Mouse (Mus musculus) cerebellum, adult 18-20 months (tissue): ENCODE data around the gene Pgs1.

ENCODE experiments used
- DNase-seq, 2 experiments: peaks; one replicate each; pipeline ENCODE4 v3.0.0; 2021

Gene Pgs1

GRCm38 (mm10) chr11:117986126-117987031, at the start of gene Pgs1:
TSS of gene Pgs1 (plus strand) at chr11:117986292.
- peak; percentile 91 to 95 for DNase-seq

GRCm38 (mm10) chr11:117939004-117939730, 46.9 kb upstream of the Pgs1 start:
- no peak for DNase-seq

- peak; percentile 81 for DNase-seq
These were observed 46.3 kb upstream of the Pgs1 start for GRCm38 (mm10) chr11:117939741-117940285.

- DNase-seq, result no peak
These were observed 45.2 kb upstream of the Pgs1 start for GRCm38 (mm10) chr11:117940881-117941280.

GRCm38 (mm10) chr11:117941325-117941834, 44.7 kb upstream of the Pgs1 start:
- no peak for DNase-seq

- DNase-seq, result no peak
These were observed 44.2 kb upstream of the Pgs1 start for GRCm38 (mm10) chr11:117941848-117942247.

- no peak for DNase-seq
These were observed 39.7 kb upstream of the Pgs1 start for GRCm38 (mm10) chr11:117946195-117946979.

GRCm38 (mm10) chr11:117946996-117947419, 39.1 kb upstream of the Pgs1 start:
- no peak for DNase-seq

GRCm38 (mm10) chr11:117949392-117950091, 36.5 kb upstream of the Pgs1 start:
- DNase-seq, result peak in 1 of 2 experiments; percentile 21

- DNase-seq, result no peak
These were observed 34.7 kb upstream of the Pgs1 start for GRCm38 (mm10) chr11:117951391-117951790.

GRCm38 (mm10) chr11:117952174-117952933, 33.7 kb upstream of the Pgs1 start:
- no peak for DNase-seq

GRCm38 (mm10) chr11:117954094-117954493, 32.0 kb upstream of the Pgs1 start:
- DNase-seq, result no peak

- DNase-seq, result no peak
These were observed 31.3 kb upstream of the Pgs1 start for GRCm38 (mm10) chr11:117954819-117955218.

GRCm38 (mm10) chr11:117955621-117956020, 30.5 kb upstream of the Pgs1 start:
- no peak for DNase-seq

GRCm38 (mm10) chr11:117958197-117958596, 27.9 kb upstream of the Pgs1 start:
- DNase-seq, result no peak

- DNase-seq, result no peak
These were observed 26.9 kb upstream of the Pgs1 start for GRCm38 (mm10) chr11:117959166-117959565.

- no peak for DNase-seq
These were observed 26.2 kb upstream of the Pgs1 start for GRCm38 (mm10) chr11:117959741-117960381.

- DNase-seq, result no peak
These were observed 25.5 kb upstream of the Pgs1 start for GRCm38 (mm10) chr11:117960601-117961000.

GRCm38 (mm10) chr11:117962228-117963067, 23.6 kb upstream of the Pgs1 start:
- no peak for DNase-seq
